Mouse (Mus musculus) spleen, postnatal 10 days (tissue): ENCODE results near the gene Arv1.

Source experiments
- DNase-seq, 2 experiments: peaks; one replicate each; pipeline ENCODE4 v3.0.0; 2021 to 2022; ENCODE audit warnings: low spot score in 2 of 2

Arv1 gene

GRCm38 (mm10) chr8:124721862-124722515 lies at the start of gene Arv1, which contains the start of gene Ttc13:
Gene Arv1 (plus strand): TSS chr8:124722139.
Gene Ttc13 (minus strand): TSS chr8:124721983.
- DNase-seq: peak; percentile 92 to 97

DNA sequence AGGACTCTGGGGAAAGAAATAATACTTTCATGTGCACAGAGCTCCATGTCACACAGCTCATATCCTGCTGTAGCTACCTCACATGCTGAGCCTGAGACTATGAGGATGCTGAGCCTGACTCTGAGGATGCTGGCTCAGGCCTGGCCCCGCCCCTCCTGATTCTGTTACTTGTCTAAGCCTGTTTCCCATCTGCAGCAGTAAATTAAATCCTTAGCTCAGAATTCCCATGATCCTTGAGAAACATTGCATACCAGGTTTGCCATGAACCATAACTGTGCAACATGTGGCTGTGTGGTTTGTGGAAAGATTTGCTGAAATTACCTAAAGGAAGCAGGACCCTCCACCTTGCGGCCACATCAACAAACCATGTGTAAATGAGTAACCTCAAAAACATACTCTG lies 49.6 kb upstream of the Arv1 start:
- no peak for DNase-seq

- no peak for DNase-seq
These were observed 45.3 kb upstream of the Arv1 start for GRCm38 (mm10) chr8:124676661-124677060.

- no peak for DNase-seq
These were observed 44.9 kb upstream of the Arv1 start for GRCm38 (mm10) chr8:124677078-124677477.

DNA sequence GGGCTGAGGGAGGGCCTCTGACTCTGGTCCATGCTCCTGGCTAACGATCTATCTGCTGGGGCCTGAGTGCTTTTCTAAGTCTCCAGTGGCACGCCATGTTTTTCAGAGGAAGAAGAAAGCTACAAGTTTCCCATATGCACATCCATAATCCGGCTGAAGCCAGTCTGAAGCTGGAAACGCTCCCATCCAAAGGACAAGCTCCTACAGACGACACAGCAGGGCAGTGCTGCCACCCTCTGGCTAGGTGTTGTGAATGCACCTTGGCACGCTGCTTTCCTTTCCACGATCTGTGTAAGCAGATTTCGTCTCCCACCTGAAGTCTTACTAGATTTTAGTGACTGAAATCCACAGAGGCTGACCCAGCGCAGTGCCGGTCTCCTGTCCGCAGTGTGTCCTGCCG lies 44.5 kb upstream of the Arv1 start:
- DNase-seq: peak; percentile 48 to 72

- no peak for DNase-seq
These were observed 43.7 kb upstream of the Arv1 start for GRCm38 (mm10) chr8:124678246-124678645.

GRCm38 (mm10) chr8:124681077-124681791 lies 40.7 kb upstream of the Arv1 start:
- DNase-seq: no peak

- no peak for DNase-seq
These were observed 40.2 kb upstream of the Arv1 start for GRCm38 (mm10) chr8:124681792-124682157.

DNA sequence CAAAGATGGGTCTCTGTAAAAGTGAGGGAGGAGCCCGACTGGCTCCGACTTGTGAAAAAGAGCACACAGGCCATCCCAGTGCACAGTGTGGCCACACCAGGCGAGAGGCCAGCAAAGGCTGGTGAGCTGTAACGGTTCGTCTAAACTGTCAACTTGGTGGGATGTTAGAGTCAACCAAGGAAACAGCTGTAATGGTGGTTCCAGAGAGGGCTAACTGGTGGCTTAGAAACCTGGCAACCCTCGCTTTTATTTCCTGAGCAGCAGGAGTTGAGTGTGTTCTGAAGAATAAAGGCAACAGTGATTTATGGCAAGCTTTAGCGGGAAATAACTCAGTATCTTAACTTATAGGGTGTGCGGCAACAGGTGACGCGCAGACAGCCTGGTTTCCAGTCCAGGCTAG lies 39.7 kb upstream of the Arv1 start:
- no peak for DNase-seq

- no peak for DNase-seq
These were observed 33.0 kb upstream of the Arv1 start for GRCm38 (mm10) chr8:124688899-124689298.

- no peak for DNase-seq
These were observed 30.2 kb upstream of the Arv1 start for GRCm38 (mm10) chr8:124691706-124692105.

DNA sequence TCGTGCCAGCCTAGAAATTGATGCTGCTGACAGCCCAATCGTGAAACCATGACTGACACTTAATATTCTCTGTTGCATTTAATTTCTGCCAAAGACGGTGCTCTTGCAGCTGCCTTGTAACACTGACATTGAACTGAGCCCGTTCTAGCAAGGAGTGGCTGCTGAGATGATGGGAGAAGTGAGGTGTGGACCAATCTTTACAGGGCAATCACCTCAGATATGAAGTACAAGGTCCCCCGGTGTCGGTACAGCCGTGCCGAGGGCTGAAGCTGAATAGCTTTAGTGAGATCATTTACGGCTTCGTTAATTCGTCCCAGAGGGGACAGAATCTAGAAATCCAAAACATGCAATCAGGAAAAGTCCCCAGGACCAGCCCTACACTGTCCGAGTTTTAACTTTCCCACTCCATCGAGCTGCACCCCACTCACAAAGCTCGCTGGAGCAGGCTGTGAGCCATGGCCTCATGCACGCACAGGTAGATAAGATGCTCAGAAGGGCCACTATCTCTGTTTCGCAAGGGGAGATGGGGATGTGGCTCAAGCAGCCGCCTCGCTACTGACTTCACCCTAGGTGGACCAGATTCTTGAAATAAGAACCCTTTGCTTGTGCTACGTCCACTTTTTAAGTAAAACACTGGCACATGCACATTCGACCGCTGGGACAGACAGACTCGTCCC lies 26.4 kb upstream of the Arv1 start:
- DNase-seq: no peak

DNA sequence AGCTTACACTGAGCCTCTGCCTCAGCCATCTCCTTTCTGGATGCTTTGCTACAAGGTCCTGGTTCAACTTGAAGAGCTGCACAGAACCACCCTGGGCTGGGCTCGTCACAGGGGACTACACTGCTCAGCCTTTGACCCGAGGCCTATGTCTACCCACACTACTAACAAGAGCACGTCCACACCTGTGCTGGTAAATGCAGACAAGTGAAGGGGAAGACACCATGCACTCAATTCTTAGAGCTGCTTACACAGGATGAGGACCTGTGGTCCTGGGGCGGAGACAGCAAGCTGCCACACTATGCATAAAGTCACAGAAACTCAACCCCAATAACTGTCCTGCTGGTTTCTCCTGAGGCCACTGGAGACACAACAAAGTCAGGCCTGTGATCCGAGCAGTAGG lies 21.7 kb upstream of the Arv1 start:
- no peak for DNase-seq

DNA sequence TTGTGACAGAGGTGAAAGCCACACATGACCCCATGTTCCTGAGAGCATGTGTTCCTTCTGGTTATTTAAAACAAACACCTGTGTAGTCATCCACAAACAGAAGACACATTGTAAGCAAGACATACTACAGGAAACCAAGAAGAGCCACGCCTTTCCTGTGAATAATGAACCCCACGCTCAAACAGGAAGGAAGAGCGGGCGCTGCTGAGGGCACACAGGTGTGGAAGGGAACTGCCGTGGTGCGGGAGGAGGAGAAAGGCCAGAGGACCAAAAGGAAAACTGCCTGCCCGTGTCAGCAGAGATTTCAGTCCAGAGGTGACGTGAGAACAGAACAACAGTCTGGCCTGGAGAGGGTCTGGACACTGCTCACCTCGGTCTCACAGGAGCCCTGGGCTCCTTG lies 20.9 kb upstream of the Arv1 start:
- DNase-seq: peak in 1 of 2 experiments; percentile 61

DNA sequence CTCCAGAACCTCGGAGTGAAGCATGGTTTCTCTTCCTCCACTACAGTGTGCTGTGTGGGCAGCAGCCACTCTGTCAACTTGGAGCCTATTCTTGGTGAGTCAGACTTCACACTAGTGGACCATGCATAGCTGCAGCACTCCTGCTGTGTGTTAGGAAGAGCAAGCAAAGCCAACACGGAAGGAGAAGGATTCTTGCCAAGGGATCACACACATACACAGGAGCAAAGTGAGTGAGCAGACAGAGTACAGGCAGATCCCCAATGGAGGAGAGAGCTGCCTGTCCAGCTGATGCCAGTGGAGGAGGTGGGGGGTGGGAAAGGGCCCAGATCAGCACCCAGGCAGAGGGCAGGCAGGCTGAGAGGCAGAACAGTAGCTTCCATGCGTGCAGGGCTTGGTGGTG lies 19.8 kb upstream of the Arv1 start:
- DNase-seq: no peak

GRCm38 (mm10) chr8:124703526-124703925 lies 18.4 kb upstream of the Arv1 start:
- DNase-seq: peak in 1 of 2 experiments; percentile 12

GRCm38 (mm10) chr8:124704376-124704775 lies 17.6 kb upstream of the Arv1 start:
- DNase-seq: no peak

DNA sequence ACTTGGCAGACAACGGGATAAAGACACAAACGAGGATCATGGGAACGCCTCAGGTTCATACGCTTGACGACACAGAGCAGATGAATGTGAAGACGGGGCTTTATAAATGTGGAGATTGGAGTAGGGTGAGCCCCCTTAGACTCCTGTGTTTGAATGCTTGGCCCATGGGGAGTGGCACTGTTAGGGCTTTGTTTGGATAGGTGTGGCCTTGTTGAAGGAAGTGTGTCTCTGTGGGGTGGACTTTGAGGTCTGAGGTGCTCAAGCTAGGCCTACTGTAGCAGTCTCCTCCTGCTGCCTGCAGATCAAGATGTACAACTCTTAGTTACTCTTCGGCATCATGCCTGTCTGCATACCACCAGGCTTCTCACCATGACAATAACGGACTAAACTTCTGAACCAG lies 16.1 kb upstream of the Arv1 start:
- no peak for DNase-seq

GRCm38 (mm10) chr8:124713207-124713606 lies 8.7 kb upstream of the Arv1 start:
- no peak for DNase-seq

- DNase-seq: no peak
These were observed 6.2 kb upstream of the Arv1 start for GRCm38 (mm10) chr8:124715736-124716135.

DNA sequence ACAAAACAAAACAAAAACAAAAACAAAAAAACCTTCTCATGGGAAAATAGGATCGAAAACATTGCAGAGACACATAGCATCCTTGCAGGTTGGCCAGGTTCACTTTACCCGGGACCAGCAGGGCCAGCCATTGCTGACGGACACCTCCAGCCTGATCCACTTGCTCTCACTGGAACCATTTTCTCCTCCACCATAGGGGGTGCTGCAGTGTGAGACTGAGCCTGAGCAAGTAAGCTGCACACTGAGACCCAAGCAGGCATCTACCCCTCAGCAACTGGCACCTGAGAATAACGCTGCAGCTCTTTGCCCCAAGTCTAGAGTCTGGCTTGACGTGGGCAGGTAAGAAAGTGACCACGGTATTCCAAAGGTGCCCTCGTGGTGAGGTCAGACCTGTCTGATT lies 1.8 kb upstream of the Arv1 start:
- peak in 1 of 2 experiments; percentile 43 for DNase-seq

GRCm38 (mm10) chr8:124720938-124721861 lies 739 bp upstream of the Arv1 start:
- no peak for DNase-seq
